Mouse (Mus musculus): ENCODE measurements at regions not wholly inside any gene's neighbourhood (a gene's known extent, or its start where the extent isn't known, plus 50 kb on each side); places are given as distances from the start of the nearest gene placed in this dataset.

DNA sequence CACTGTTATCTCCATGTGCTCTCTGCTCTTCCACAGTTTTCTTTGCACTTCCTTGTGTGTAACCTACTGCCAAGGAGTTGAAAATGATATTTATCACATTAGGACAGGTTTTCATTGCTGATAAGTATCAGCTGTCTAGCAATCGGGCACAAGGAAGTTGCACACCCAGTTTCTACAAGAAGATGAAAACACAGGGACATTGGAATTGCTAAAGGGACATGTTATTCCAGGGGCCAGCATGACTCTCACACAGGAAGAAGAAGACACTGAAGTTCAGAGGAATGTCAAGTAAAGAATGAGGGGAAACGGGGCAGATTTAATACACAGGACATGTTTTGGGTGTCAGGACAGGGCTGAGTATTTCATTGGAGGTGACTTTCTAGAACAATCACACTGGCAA is 214.8 kb upstream of the Rbms1 start:
- TF ChIP-seq CTCF (IDR thresholded peaks at IDR 0.05; ENCODE audit: control insufficient read depth, insufficient read depth, insufficient read length) (no peak), MAX (IDR thresholded peaks at IDR 0.05) (no peak), USF1 (IDR thresholded peaks at IDR 0.05; ENCODE audit: low read depth) (no peak), CEBPB (IDR thresholded peaks at IDR 0.05; ENCODE audit: low read depth) (no peak), MYOD1 (IDR thresholded peaks at IDR 0.05; ENCODE audit: control insufficient read depth, insufficient read length, low read depth) (no peak), FOSL1 (IDR thresholded peaks at IDR 0.05; ENCODE audit: insufficient read depth, low read length, poor library complexity, severe bottlenecking) (no peak), MYOG (IDR thresholded peaks at IDR 0.05; ENCODE audit: control insufficient read depth, extremely low read depth, insufficient read length) (no peak)

Data from C2C12 (cell line).